14 mouse cellular contexts compared by ENCODE assay signal in genomic region chr19:47261196-47261595, GRCm38 (mm10).
DNase-seq lines count a peak whose midpoint lies in the region.
"Had no signal": no experiment of that assay in that cellular context is flagged by ENCODE, and none has a peak within 500 bp of the region (broad histone marks: within the 10 kb centered on the region; RNA-seq: fewer than 3 reads in every experiment).

No protein-coding gene starts in this region.

- DNase-seq in frontal cortex, postnatal 36 days (ENCODE audit: low spot score in 2 of 2): peak; percentile 56 to 74
- no peak for DNase-seq in frontal cortex, postnatal 10 days (ENCODE audit: low spot score in 2 of 2)
- DNase-seq in left cerebral cortex, postnatal 36 days (ENCODE audit: low spot score in 2 of 2): peak; percentile 68 to 76
- DNase-seq in left cerebral cortex, postnatal 10 days (ENCODE audit: extremely low spot score in 1 of 2, low spot score in 2 of 2): no peak
- DNase-seq in brain, adult 2 months (ENCODE audit: low read depth, low spot score): peak; percentile 85
- peak; percentile 56 to 71 for DNase-seq in right cerebral cortex, postnatal 36 days (ENCODE audit: low spot score in 2 of 2)
- DNase-seq in gastrocnemius, adult 8-10 months (ENCODE audit: low spot score in 2 of 2): no peak
- DNase-seq: adrenal gland, postnatal 14 days; cerebellum, adult 18-20 months; cerebellum, postnatal 10 days; gastrocnemius, postnatal 10 days; heart, postnatal 10 days; kidney, postnatal 14 days; thymus, postnatal 4 days had no signal

- intact Hi-C loops in left cerebral cortex, postnatal 36 days (cut with DNase I): no loop called here
- intact Hi-C loops in left cerebral cortex, postnatal 10 days (cut with DNase I): loop anchor here (5.0 kb wide), 1 partner anchor 84 kb away; the partner anchor contains the start of gene Neurl1a

Comparison
In these comparisons a context has a peak if more than half of its experiments do, and no peak if none do; other contexts are left out.
1. DNase-seq: peak in frontal cortex, postnatal 36 days (2 of 2), left cerebral cortex, postnatal 36 days (2 of 2), brain, adult 2 months (single experiment) and right cerebral cortex, postnatal 36 days (2 of 2); none in frontal cortex, postnatal 10 days (0 of 2), left cerebral cortex, postnatal 10 days (0 of 2) and gastrocnemius, adult 8-10 months (0 of 2).